10 mouse cellular contexts compared by ENCODE assay signal in the genomic region with DNA sequence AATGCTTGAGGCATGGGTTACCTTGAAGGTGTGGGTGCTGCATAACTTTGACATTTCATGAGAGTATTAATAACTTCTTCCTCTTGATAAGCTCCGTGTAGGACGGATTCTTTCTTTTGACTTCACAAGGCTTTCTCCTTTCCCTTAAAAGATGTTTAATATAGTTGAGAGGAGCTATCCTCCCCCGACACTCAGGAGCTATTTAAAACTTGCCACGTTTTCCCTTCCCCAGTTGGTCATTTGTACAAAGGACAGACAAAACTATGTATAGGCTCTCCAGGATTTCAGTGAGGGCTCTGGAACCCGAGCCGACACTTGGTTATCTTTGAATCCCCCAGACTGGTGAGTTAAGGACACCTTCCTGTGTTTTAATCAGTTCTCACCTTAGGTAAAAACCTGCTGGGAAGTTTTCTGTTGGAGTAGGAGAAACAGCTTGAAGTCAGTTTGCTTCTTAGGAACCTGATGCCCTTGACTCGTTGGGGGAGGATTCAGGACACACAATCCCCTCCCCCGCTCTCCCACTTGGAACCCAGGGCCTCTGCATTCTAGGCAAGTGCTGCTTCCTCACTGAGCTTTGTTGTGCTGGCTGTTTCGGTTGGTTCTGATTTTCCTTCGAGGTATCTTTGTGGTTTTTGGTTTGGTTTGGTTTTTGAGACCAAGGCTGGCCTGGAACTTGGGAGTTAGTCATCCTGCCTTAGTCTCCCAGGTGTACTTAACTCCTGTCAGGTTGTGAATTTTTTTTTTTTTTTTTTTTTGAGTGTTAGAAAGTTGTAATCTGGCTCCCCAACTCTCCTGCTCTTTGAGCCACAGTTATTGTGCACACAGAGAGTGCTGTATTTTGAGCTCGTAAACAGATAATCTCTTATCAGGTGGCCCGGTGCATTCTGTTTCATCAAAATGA. TPM values are rescaled to one million over a fixed set of nuclear protein-coding genes. Genes with fewer than 3 reads are reported as not detected.
DNase-seq lines count a peak whose midpoint lies in the region; ATAC-seq and TF ChIP-seq lines count a peak whose summit lies in the region.
"Had no signal": no experiment of that assay in that cellular context is flagged by ENCODE, and none has a peak within 500 bp of the region (broad histone marks: within the 10 kb centered on the region; RNA-seq: fewer than 3 reads in every experiment).

No protein-coding gene starts in this region.

- H3K9ac ChIP-seq in forebrain, postnatal 0 days: 0 out of 2 replicates have a peak overlapping the region, but pooled peaks have one; percentile 18
- no peak overlapping the region for H3K9ac ChIP-seq in liver, embryonic 12.5 days

- H3K4me3 ChIP-seq in forebrain, postnatal 0 days (ENCODE audit: low read depth, low read length): no peak overlapping the region
- no peak overlapping the region for H3K4me3 ChIP-seq in liver, embryonic 12.5 days

- intact Hi-C loops in left cerebral cortex, postnatal 4 days (cut with DNase I): no loop called here

- peaks cover 11% of the 10 kb centered on the region for H3K4me1 ChIP-seq in forebrain, postnatal 0 days (ENCODE audit: insufficient read depth)
- H3K4me1 ChIP-seq in liver, embryonic 12.5 days: peaks cover 41% of the 10 kb centered on the region

- no peak for ATAC-seq in forebrain, postnatal 0 days
- no peak for ATAC-seq in liver, embryonic 12.5 days
- ATAC-seq in granulocyte monocyte progenitor cell, adult 5-6 weeks (replicated peaks; ENCODE audit: poor library complexity, severe bottlenecking): no peak

- H3K27ac ChIP-seq in forebrain, postnatal 0 days (ENCODE audit: low read depth, low read length): no peak overlapping the region
- H3K27ac ChIP-seq in liver, embryonic 12.5 days: no peak overlapping the region

- H3K9me3 ChIP-seq in forebrain, postnatal 0 days (ENCODE audit: low read length): no peaks in the 10 kb centered on the region
- H3K9me3 ChIP-seq in liver, embryonic 12.5 days (replicated peaks): no peaks in the 10 kb centered on the region

- 32% methylated on average over 12 of the region's 12 CpGs for WGBS in forebrain, postnatal 0 days
- 27% methylated on average over 12 of the region's 12 CpGs for WGBS in liver, embryonic 12.5 days (ENCODE audit: insufficient replicate concordance)

- no peak for TF ChIP-seq CTCF in forebrain, postnatal 0 days (IDR thresholded peaks at IDR 0.05; ENCODE audit: low read depth)

- peak; percentile 16 for DNase-seq in left cerebral cortex, postnatal 4 days
- no peak for DNase-seq in left cerebral cortex, adult 8-10 months (ENCODE audit: low spot score in 2 of 2)
- DNase-seq in cerebellum, postnatal 14 days: peak; percentile 34 to 45
- DNase-seq in forebrain, postnatal 0 days: no peak
- DNase-seq in adipocyte (ENCODE audit: low spot score): no peak
- no peak for DNase-seq in right cerebral cortex, adult 2 months (ENCODE audit: low spot score in 2 of 2)

- no peaks in the 10 kb centered on the region for H3K27me3 ChIP-seq in forebrain, postnatal 0 days (ENCODE audit: insufficient read depth, low read length)
- H3K27me3 ChIP-seq in liver, embryonic 12.5 days (replicated peaks): no peaks in the 10 kb centered on the region

- H3K4me2 ChIP-seq in forebrain, postnatal 0 days (ENCODE audit: low read depth): peak overlapping the region; percentile 74; the same call in 1 of the 2 replicates
- H3K4me2 ChIP-seq in liver, embryonic 12.5 days: peak overlapping the region; percentile 100

- no peaks in the 10 kb centered on the region for H3K36me3 ChIP-seq in forebrain, postnatal 0 days (ENCODE audit: insufficient read depth)
- no peaks in the 10 kb centered on the region for H3K36me3 ChIP-seq in liver, embryonic 12.5 days

RNA-seq across cellular contexts. Expression of a gene that starts 2.3 kb away (rescaled TPM):
- 10 to 100 TPM; 39.3 to 45.1 TPM for total RNA-seq in left cerebral cortex, postnatal 4 days (2021)
- 10 to 100 TPM; 39.0 to 43.0 (median 41.7) TPM for total RNA-seq in left cerebral cortex, adult 8-10 months (2022)
- total RNA-seq in forebrain, postnatal 0 days (2014; rRNA removed): 18.0 and 20.2 TPM in 2 replicates
- 8.3 and 12.7 TPM in 2 replicates for polyA plus RNA-seq in forebrain, postnatal 0 days (2015; fragmentation: Nextera tagmentation; extraction: Ambion mirVana)
- 8.7 and 10.8 TPM in 2 replicates for polyA plus RNA-seq in liver, embryonic 12.5 days (2016; fragmentation: Nextera tagmentation; extraction: Ambion mirVana)
- total RNA-seq in granulocyte monocyte progenitor cell, adult 5-6 weeks (2014; fragmentation: Nextera tagmentation): 16.5 and 17.2 TPM in 2 replicates
- 10.0 and 17.4 TPM in 2 replicates for total RNA-seq in granulocyte monocyte progenitor cell, adult 5-6 weeks (2017)

RNA-seq across cellular contexts. Expression of a gene that starts 22.7 kb away (rescaled TPM):
- not detected for total RNA-seq in left cerebral cortex, postnatal 4 days (2021)
- not detected for total RNA-seq in left cerebral cortex, adult 8-10 months (2022)
- total RNA-seq in forebrain, postnatal 0 days (2014; rRNA removed): 0.10 TPM in 1 of 2 replicates, not detected in the other
- polyA plus RNA-seq in forebrain, postnatal 0 days (2015; fragmentation: Nextera tagmentation; extraction: Ambion mirVana): 0.09 TPM in 1 of 2 replicates, not detected in the other
- polyA plus RNA-seq in liver, embryonic 12.5 days (2016; fragmentation: Nextera tagmentation; extraction: Ambion mirVana): not detected in 2 replicates
- not detected in 2 replicates for total RNA-seq in granulocyte monocyte progenitor cell, adult 5-6 weeks (2014; fragmentation: Nextera tagmentation)
- total RNA-seq in granulocyte monocyte progenitor cell, adult 5-6 weeks (2017): not detected in 2 replicates
- total RNA-seq: common myeloid progenitor, adult 5-6 weeks; neutrophil, adult 5-6 weeks had no signal

Comparison
In these comparisons a context has a peak if more than half of its experiments do, and no peak if none do; other contexts are left out.
1. DNase-seq: peak in left cerebral cortex, postnatal 4 days (single experiment) and cerebellum, postnatal 14 days (2 of 2); none in left cerebral cortex, adult 8-10 months (0 of 2), forebrain, postnatal 0 days (single experiment), adipocyte (single experiment) and right cerebral cortex, adult 2 months (0 of 2).